Mouse (Mus musculus): ENCODE measurements around the gene Ccne1. TPM values are rescaled to one million over a fixed set of nuclear protein-coding genes. Genes with fewer than 3 reads are reported as not detected.

Gene Ccne1
- polyA plus RNA-seq (2017; shearing (Covaris generic)), result 10 to 100 TPM; 15.2 to 21.9 TPM

DNA sequence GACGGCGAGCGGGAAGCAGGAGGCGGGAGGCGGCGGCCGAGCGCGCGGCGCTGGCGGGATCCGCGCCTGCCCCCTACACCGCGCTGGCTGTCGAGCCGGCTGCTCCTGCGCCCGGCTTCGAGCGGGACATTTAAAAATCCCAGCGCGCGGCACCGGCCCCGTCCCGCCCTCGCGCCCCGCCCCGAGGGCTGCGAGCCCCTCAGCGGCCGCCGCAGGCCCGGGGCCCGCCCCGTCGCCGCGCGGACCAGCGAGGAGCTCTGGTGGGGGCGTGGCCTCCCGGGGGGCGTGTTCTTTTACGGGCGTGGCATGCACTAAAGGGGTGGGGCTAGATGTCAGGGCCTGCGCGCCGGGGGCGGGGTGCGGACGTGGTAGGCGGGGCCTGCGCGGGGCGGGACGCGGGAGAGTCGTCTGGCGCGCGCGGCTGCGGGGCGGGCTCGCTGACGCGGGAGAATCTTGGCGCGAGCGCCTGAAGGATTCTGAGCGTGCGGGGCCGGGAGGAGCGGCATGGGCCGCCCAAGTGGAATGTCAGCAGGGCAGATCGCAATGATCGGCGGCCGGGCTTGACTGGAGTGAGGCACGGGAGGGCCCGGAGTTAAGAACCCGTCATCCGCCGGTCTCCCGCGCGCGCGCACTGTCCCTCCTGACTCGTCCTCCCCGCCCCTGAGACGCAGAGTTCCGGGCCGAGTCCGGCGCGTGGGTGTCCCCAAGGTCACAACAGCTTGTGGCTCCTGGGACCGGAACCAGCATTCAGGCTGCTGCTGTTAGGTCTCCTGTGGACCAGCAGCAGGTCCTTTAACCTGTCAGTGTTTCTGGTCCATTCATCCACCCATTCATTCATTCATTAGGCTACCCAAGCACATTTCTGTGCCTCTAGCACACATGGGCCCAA lies at the start of gene Ccne1:
Gene Ccne1, minus strand, starts transcription at position 164 of the 889 bp plus-strand sequence.

Other genes starting within 250 kb of the Ccne1 start
- gene Uri1, start 84.0 kb downstream of the Ccne1 start, polyA plus RNA-seq (2017; shearing (Covaris generic)), result 10 to 100 TPM; 63.1 to 72.5 TPM
- 100 to 1,000 TPM; 112 to 129 TPM for gene 1600014C10Rik, start 75.7 kb upstream of the Ccne1 start, polyA plus RNA-seq (2017; shearing (Covaris generic))
- gene Plekhf1, start 120.5 kb upstream of the Ccne1 start, polyA plus RNA-seq (2017; shearing (Covaris generic)), result under 1 TPM; 0.57 to 0.73 TPM
- 10 to 100 TPM; 30.4 to 34.7 TPM for gene Pop4, start 163.9 kb upstream of the Ccne1 start, polyA plus RNA-seq (2017; shearing (Covaris generic))

Data from activated CD4-positive, CD25-positive, alpha-beta regulatory T cell (primary cell).